Mouse (Mus musculus) thymus, adult 2 months (tissue): Measurements from ENCODE around the gene Gemin5.

ENCODE experiments used
- CTCF ChIP-seq: fragments of 200-500 bp; IDR thresholded peaks from 2 replicates; pipeline ENCODE4 v1.5.1; 2012; ENCODE audit warnings: mild to moderate bottlenecking, control low read depth, low read length, moderate library complexity, borderline replicate concordance; ENCODE audit not compliant: control insufficient read depth, poor library complexity, insufficient read depth; ENCODE audit errors: extremely low read depth
- POLR2A ChIP-seq: fragments of 200-500 bp; IDR thresholded peaks from 2 replicates; pipeline ENCODE4 v1.6.1; 2012; ENCODE audit warnings: mild to moderate bottlenecking, low read length, control low read depth, moderate library complexity; ENCODE audit not compliant: control insufficient read depth, poor library complexity, insufficient read depth; ENCODE audit errors: extremely low read depth

DNA sequence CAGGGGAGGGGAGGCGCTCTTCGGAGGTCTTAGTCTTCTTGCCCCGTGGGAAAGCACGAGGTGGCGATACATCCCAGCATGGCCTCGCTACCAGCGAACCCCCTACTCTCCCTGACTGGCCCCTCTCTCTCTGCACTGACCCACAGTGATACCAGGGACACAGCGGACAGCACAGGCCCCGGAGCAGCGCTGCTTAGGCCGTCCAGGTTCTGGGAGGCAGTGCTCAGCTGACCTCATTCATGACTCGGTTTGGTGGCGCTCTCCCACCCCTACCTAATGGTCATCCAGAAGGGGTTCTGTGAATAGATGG lies 65.0 kb downstream of the Gemin5 start:
- TF ChIP-seq CTCF (no peak), POLR2A (no peak)
